ENCODE assay signal across 8 mouse cellular contexts in the genomic region with DNA sequence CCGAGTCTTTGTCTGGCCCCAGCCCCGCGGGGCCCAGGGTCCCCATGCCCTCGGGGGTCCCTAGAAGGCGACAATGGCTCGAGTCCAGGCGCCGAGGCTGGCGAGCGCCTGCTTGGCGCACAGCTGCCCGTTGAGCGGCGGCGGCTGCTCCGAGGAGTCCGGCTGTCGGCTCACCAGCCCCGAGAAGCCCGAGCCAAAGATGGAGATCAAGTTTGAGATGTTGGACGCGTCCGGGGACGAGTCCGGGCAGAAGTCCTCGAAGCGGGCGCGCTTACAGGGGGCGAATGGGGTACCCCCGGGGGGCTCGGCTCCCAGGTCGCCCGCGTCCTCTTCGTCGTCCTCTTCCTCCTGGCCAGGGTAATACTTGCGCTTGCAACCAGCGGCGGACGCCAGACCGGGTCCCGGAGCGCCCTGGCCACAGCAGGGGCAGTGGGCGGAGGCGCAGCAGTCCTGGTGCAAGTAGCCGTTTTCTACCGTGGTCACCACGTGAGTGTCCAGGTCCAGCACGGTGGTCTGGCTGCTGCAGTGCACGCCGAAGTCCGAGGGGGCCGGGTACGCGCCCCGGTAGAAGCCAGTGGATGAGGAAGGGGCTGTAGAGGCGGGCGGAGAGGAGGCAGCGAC. TPM values are rescaled to one million over a fixed set of nuclear protein-coding genes. Genes with fewer than 3 reads are reported as not detected.
A peak's percentile ranks its signal among the peaks of the same experiment; 100 is the strongest.
DNase-seq lines count a peak whose midpoint lies in the region; ATAC-seq and TF ChIP-seq lines count a peak whose summit lies in the region.

No protein-coding gene starts in this region.

- peak overlapping the region; percentile 93 for H3K9ac ChIP-seq in forebrain, embryonic 15.5 days (replicated peaks)
- peak overlapping the region; percentile 99 for H3K9ac ChIP-seq in hindbrain, embryonic 12.5 days
- H3K9ac ChIP-seq in limb, embryonic 15.5 days: peak overlapping the region; percentile 94
- H3K9ac ChIP-seq in neural tube, embryonic 12.5 days: peak overlapping the region; percentile 97

- H3K9me3 ChIP-seq in forebrain, embryonic 15.5 days: no peaks in the 10 kb centered on the region
- no peaks in the 10 kb centered on the region for H3K9me3 ChIP-seq in hindbrain, embryonic 12.5 days (replicated peaks)
- no peaks in the 10 kb centered on the region for H3K9me3 ChIP-seq in limb, embryonic 15.5 days
- H3K9me3 ChIP-seq in neural tube, embryonic 12.5 days: no peaks in the 10 kb centered on the region

- H3K4me3 ChIP-seq in left cerebral cortex, adult 2 months: peak overlapping the region; percentile 83
- H3K4me3 ChIP-seq in forebrain, embryonic 15.5 days: peak overlapping the region; percentile 72
- H3K4me3 ChIP-seq in hindbrain, embryonic 12.5 days: peak overlapping the region; percentile 95
- peak overlapping the region; percentile 83 for H3K4me3 ChIP-seq in limb, embryonic 15.5 days
- peak overlapping the region; percentile 89 for H3K4me3 ChIP-seq in neural tube, embryonic 12.5 days

- DNase-seq in left cerebral cortex, adult 2 months (ENCODE audit: extremely low spot score in 1 of 2, low spot score in 2 of 2): peak; percentile 41 to 50
- DNase-seq in left cerebral cortex, adult 18-20 months (ENCODE audit: low spot score in 2 of 2): no peak
- DNase-seq in adrenal gland, adult 2 months: peak; percentile 75

- no peak for TF ChIP-seq CTCF in left cerebral cortex, adult 2 months (IDR thresholded peaks at IDR 0.05)

- H3K27ac ChIP-seq in left cerebral cortex, adult 2 months: peak overlapping the region; percentile 98
- H3K27ac ChIP-seq in forebrain, embryonic 15.5 days (replicated peaks): peak overlapping the region; percentile 86
- peak overlapping the region; percentile 95 for H3K27ac ChIP-seq in hindbrain, embryonic 12.5 days
- peak overlapping the region; percentile 97 for H3K27ac ChIP-seq in limb, embryonic 15.5 days
- H3K27ac ChIP-seq in neural tube, embryonic 12.5 days: peak overlapping the region; percentile 84

- H3K4me1 ChIP-seq in forebrain, embryonic 15.5 days: peaks cover 39% of the 10 kb centered on the region
- H3K4me1 ChIP-seq in hindbrain, embryonic 12.5 days: peaks cover 36% of the 10 kb centered on the region
- H3K4me1 ChIP-seq in limb, embryonic 15.5 days: peaks cover 36% of the 10 kb centered on the region
- H3K4me1 ChIP-seq in neural tube, embryonic 12.5 days: peaks cover 32% of the 10 kb centered on the region

- H3K27me3 ChIP-seq in forebrain, embryonic 15.5 days: no peaks in the 10 kb centered on the region
- H3K27me3 ChIP-seq in hindbrain, embryonic 12.5 days: peaks cover 7% of the 10 kb centered on the region; the same call in 1 of the 2 replicates
- H3K27me3 ChIP-seq in limb, embryonic 15.5 days: no peaks in the 10 kb centered on the region
- H3K27me3 ChIP-seq in neural tube, embryonic 12.5 days (replicated peaks): 0 out of 2 replicates have a peak, but pooled peaks cover 13% of the 10 kb centered on the region

- H3K4me2 ChIP-seq in forebrain, embryonic 15.5 days (replicated peaks): peak overlapping the region; percentile 99
- peak overlapping the region; percentile 89 for H3K4me2 ChIP-seq in hindbrain, embryonic 12.5 days (replicated peaks)
- peak overlapping the region; percentile 96 for H3K4me2 ChIP-seq in limb, embryonic 15.5 days
- H3K4me2 ChIP-seq in neural tube, embryonic 12.5 days (replicated peaks): peak overlapping the region; percentile 94

- intact Hi-C loops in left cerebral cortex, adult 2 months (cut with DNase I): loop anchor here (1.0 to 5.0 kb wide), 4 partner anchors 120 to 299 kb away; no protein-coding TSS in a partner anchor

- ATAC-seq in forebrain, embryonic 15.5 days (replicated peaks): no peak
- no peak for ATAC-seq in hindbrain, embryonic 12.5 days (ENCODE audit: low FRiP score)
- ATAC-seq in limb, embryonic 15.5 days (ENCODE audit: insufficient number of reproducible peaks, low FRiP score, low TSS enrichment, low read depth): no peak
- no peak for ATAC-seq in neural tube, embryonic 12.5 days (ENCODE audit: low FRiP score, low read depth)
- ATAC-seq in erythroid progenitor cell, adult 5-6 weeks (replicated peaks; ENCODE audit: low FRiP score, poor library complexity, severe bottlenecking): no peak

- no peaks in the 10 kb centered on the region for H3K36me3 ChIP-seq in forebrain, embryonic 15.5 days
- H3K36me3 ChIP-seq in hindbrain, embryonic 12.5 days: no peaks in the 10 kb centered on the region
- H3K36me3 ChIP-seq in limb, embryonic 15.5 days: no peaks in the 10 kb centered on the region
- H3K36me3 ChIP-seq in neural tube, embryonic 12.5 days: no peaks in the 10 kb centered on the region

- WGBS in forebrain, embryonic 15.5 days: under 1% methylated on average over 60 of the region's 60 CpGs
- under 1% methylated on average over 58 of the region's 60 CpGs for WGBS in hindbrain, embryonic 12.5 days
- under 1% methylated on average over 59 of the region's 60 CpGs for WGBS in limb, embryonic 15.5 days
- under 1% methylated on average over 60 of the region's 60 CpGs for WGBS in neural tube, embryonic 12.5 days

RNA-seq across cellular contexts. Expression of a gene that starts 1.2 kb away (rescaled TPM):
- total RNA-seq in left cerebral cortex, adult 2 months (2021): 10 to 100 TPM; 20.9 to 25.3 TPM
- total RNA-seq in left cerebral cortex, adult 18-20 months (2021): 10 to 100 TPM; 30.3 to 30.4 TPM
- 1 to 10 TPM; 2.4 to 7.8 TPM for total RNA-seq in adrenal gland, adult 2 months (2021)
- 30.6 and 39.4 TPM in 2 replicates for polyA plus RNA-seq in adrenal gland, adult 2 months (2012; rRNA removed)
- 2.0 and 2.5 TPM in 2 replicates for polyA plus RNA-seq in forebrain, embryonic 15.5 days (2015; fragmentation: Nextera tagmentation; extraction: Ambion mirVana)
- polyA plus RNA-seq in hindbrain, embryonic 12.5 days (2016; fragmentation: Nextera tagmentation; extraction: Ambion mirVana): 4.7 and 4.8 TPM in 2 replicates
- 1.9 and 2.1 TPM in 2 replicates for polyA plus RNA-seq in limb, embryonic 15.5 days (2015; fragmentation: Nextera tagmentation; extraction: Ambion mirVana)
- polyA plus RNA-seq in neural tube, embryonic 12.5 days (2016; fragmentation: Nextera tagmentation; extraction: Ambion mirVana): 5.7 and 5.8 TPM in 2 replicates
- total RNA-seq in erythroid progenitor cell, adult 5-6 weeks (2015; ENCODE audit: low replicate concordance): not detected in 2 replicates
- total RNA-seq in erythroid progenitor cell, adult 5-6 weeks (2017; ENCODE audit: low replicate concordance): 0.51 TPM in 1 of 2 replicates, not detected in the other

RNA-seq across cellular contexts. Expression of a gene that starts 57.0 kb away (rescaled TPM):
- total RNA-seq in left cerebral cortex, adult 2 months (2021): 100 to 1,000 TPM; 177 to 178 TPM
- 100 to 1,000 TPM; 182 to 189 TPM for total RNA-seq in left cerebral cortex, adult 18-20 months (2021)
- 100 to 1,000 TPM; 124 to 147 TPM for total RNA-seq in adrenal gland, adult 2 months (2021)
- polyA plus RNA-seq in adrenal gland, adult 2 months (2012; rRNA removed): 235 and 242 TPM in 2 replicates
- 146 and 152 TPM in 2 replicates for polyA plus RNA-seq in forebrain, embryonic 15.5 days (2015; fragmentation: Nextera tagmentation; extraction: Ambion mirVana)
- polyA plus RNA-seq in hindbrain, embryonic 12.5 days (2016; fragmentation: Nextera tagmentation; extraction: Ambion mirVana): 133 and 134 TPM in 2 replicates
- polyA plus RNA-seq in limb, embryonic 15.5 days (2015; fragmentation: Nextera tagmentation; extraction: Ambion mirVana): 137 and 149 TPM in 2 replicates
- 129 and 135 TPM in 2 replicates for polyA plus RNA-seq in neural tube, embryonic 12.5 days (2016; fragmentation: Nextera tagmentation; extraction: Ambion mirVana)
- 118 and 151 TPM in 2 replicates for total RNA-seq in erythroid progenitor cell, adult 5-6 weeks (2015; ENCODE audit: low replicate concordance)
- total RNA-seq in erythroid progenitor cell, adult 5-6 weeks (2017; ENCODE audit: low replicate concordance): 103 and 168 TPM in 2 replicates

RNA-seq across cellular contexts. Expression of a gene that starts 57.2 kb away (rescaled TPM):
- 10 to 100 TPM; 56.5 to 58.2 TPM for total RNA-seq in left cerebral cortex, adult 2 months (2021)
- 10 to 100 TPM; 53.7 to 57.3 TPM for total RNA-seq in left cerebral cortex, adult 18-20 months (2021)
- 100 to 1,000 TPM; 216 to 274 TPM for total RNA-seq in adrenal gland, adult 2 months (2021)
- polyA plus RNA-seq in adrenal gland, adult 2 months (2012; rRNA removed): 326 and 448 TPM in 2 replicates
- polyA plus RNA-seq in forebrain, embryonic 15.5 days (2015; fragmentation: Nextera tagmentation; extraction: Ambion mirVana): 20.5 and 22.6 TPM in 2 replicates
- 23.9 and 26.8 TPM in 2 replicates for polyA plus RNA-seq in hindbrain, embryonic 12.5 days (2016; fragmentation: Nextera tagmentation; extraction: Ambion mirVana)
- polyA plus RNA-seq in limb, embryonic 15.5 days (2015; fragmentation: Nextera tagmentation; extraction: Ambion mirVana): 23.9 and 37.6 TPM in 2 replicates
- 26.0 and 27.7 TPM in 2 replicates for polyA plus RNA-seq in neural tube, embryonic 12.5 days (2016; fragmentation: Nextera tagmentation; extraction: Ambion mirVana)
- total RNA-seq in erythroid progenitor cell, adult 5-6 weeks (2015; ENCODE audit: low replicate concordance): 80.9 and 111 TPM in 2 replicates
- 33.9 and 79.7 TPM in 2 replicates for total RNA-seq in erythroid progenitor cell, adult 5-6 weeks (2017; ENCODE audit: low replicate concordance)

Comparison
In these comparisons a context has a peak if more than half of its experiments do, and no peak if none do; other contexts are left out.
1. DNase-seq: peak in left cerebral cortex, adult 2 months (2 of 2) and adrenal gland, adult 2 months (single experiment); none in left cerebral cortex, adult 18-20 months (0 of 2).
2. Peak in every context shown above with its lines, with median percentiles within 50 percentile points of each other: H3K27ac ChIP-seq, H3K4me3 ChIP-seq, H3K4me2 ChIP-seq and H3K9ac ChIP-seq.